Mouse (Mus musculus) kidney, adult 18-20 months (tissue): ENCODE results near the gene Ptcd2.

Experiments
- DNase-seq: peaks from one replicate; pipeline ENCODE4 v3.0.0; 2021

The Ptcd2 gene

DNA sequence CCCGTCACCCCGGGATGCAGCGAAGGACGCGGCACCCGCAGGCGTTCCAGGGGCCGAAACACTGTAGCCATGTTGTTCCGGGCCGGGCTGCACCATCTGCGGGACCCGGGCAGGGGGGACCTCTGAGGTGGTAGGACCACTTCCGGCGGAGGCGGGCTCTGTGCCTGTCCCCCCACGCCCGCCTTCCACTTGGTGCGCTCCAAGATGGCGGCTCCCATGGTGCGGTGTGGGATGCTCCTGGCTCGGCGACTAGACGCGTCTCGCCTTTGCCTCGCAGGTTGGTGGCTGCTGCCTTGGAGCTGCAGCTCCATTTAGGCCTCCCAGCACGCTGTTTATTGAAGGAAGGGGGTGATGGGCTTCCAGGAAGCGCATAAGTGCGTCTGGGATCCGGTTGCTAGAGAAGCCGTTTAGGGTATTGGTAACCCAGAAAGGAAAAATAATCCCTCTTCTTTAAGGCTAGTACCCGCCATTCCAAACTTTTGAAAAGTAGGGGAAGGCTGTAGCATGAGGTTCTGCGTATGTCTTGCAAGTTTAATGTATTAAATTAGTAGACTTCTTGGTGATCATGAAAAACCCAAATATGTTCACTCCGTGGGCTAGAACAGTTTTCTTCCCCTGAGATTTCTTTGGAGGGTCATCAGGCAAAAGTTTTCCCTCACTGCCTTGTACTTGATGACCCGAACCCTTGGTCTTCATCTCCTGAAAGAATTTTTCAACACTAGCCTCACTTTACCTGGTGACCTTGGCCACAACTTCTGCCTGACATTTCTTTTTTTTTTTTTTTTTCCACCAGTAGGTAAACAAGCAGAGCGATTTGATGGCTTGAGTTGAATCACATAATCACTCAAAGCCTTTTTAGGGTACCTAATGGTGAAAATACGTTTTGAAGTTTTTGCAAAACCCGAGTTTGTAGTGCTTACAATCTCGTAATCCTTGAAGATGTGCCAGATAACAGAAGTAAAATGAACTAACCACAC is at the start of gene Ptcd2, which contains the start of gene Mrps27:
Gene Ptcd2, minus strand, starts transcription at position 107 of the 977 bp plus-strand sequence.
Gene Mrps27, plus strand, starts transcription at position 188 of the 977 bp plus-strand sequence.
- DNase-seq = peak; percentile 97

DNA sequence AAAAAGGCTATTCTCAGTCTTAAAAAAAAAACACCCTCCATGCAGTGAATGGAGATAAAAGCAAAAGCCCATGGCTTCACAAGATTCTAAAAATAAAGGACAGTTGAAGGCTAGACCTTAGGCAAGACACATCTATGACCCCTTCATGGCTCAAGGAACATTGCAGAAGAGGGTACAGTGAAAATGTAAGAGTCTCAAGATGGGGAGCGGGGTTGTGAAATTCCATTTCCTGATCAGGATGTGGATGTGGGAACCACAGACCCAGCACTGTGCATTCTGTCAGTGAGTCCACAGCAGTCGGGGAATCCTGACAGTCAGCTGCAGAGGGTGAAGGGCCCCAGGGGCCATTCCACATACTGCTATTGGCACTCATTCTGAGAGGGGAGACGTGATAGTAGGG is 48.6 kb upstream of the Ptcd2 start:
- DNase-seq = no peak

DNA sequence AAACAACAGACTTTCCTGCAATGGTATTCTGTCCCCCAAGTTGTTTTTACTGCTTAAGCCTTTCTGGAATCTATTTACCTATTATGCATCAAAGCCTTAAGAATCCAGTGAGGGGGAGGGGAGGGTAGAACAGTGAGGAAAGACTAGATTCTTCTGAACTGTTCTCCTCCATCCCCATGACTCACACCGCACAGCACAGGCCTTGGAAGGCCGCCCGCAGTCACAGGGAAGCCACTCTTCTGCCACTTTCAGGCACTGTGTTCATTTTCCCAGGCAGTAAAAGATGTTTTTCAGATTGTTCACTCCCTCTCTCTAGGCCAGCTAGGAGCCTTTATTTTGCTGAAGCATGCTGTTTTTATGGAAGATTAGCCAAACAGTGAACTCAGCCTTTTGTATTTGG is 46.9 kb upstream of the Ptcd2 start:
- DNase-seq = no peak

DNA sequence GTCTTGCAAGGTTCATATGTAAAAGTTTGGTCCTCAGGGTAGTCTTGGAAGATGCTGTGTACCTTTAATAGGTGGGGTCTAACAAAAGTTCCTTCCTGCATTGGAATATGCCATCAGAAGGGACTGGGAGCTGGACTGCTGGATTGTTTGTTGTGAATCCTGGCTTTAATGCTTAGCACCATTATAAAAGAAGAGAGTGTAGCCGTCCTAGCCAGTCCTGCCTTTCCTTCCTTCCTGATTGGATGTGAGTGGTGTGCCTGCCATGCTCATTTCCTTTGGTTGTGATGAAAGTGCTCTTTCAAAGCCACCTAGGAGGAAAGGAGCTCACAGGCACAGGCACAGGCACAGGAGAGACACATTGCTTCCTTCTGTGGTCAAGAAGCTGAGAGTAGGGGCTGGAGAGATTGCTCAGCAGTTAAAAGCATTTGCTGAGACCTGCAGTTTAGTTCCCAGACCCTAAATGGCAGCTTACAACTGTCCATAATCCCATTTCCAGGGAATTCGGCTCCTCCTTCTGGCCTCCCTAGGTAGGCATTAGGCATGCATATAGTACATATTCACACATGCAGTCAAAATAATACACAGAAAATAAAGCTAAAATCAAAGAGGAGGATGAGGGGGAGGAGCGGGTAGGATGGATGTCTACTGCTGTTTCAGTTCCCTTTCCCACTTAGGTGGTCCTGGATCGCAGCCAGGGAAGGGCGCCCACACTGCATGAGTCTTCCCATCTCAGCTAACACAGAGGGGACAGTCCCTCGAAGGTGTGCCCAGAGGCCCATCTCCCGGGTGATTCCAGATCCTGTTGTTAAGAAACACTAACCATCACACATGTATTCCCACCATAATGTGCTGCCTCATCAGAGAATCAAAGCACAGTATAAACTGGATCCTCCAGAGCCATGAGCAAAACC is 43.7 kb upstream of the Ptcd2 start:
- DNase-seq = no peak

DNA sequence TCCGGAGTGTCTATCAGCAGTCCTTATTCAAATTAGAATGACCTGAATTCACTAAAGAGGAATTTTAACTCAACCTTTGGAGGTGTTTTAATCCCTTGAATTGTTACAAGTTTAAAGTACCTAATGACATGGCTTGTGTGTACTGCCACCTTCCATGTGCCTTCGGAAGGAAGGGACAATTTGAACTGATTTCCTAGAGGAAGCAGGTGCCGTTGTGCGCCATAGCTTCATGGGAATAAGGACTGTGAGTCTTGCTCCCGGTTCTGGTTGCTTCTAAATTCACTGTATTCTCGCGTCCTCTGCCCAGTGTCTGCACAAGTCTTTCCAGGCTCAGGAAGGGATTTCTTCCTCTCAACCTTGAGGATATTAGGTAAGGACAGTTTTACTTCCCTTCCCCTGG is 41.8 kb upstream of the Ptcd2 start:
- no peak for DNase-seq

DNA sequence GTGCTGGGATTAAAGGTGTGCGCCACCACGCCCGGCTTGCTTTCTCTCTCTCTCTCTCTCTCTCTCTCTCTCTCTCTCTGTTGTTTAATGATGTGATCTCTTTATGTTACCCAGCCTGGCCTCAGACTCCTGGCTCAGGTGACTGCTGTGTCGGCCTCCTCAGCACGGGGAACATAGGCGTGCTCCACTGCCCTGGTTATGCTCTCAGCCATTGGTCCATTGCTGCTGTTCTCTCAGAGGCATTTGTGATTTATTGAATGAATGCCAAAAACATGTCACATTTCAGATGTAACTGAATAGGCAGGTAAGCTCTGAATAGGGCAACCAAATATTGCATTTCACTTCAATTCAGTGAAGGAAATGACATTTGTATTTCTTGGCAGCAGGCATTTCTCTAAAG is 41.4 kb upstream of the Ptcd2 start:
- DNase-seq = no peak

DNA sequence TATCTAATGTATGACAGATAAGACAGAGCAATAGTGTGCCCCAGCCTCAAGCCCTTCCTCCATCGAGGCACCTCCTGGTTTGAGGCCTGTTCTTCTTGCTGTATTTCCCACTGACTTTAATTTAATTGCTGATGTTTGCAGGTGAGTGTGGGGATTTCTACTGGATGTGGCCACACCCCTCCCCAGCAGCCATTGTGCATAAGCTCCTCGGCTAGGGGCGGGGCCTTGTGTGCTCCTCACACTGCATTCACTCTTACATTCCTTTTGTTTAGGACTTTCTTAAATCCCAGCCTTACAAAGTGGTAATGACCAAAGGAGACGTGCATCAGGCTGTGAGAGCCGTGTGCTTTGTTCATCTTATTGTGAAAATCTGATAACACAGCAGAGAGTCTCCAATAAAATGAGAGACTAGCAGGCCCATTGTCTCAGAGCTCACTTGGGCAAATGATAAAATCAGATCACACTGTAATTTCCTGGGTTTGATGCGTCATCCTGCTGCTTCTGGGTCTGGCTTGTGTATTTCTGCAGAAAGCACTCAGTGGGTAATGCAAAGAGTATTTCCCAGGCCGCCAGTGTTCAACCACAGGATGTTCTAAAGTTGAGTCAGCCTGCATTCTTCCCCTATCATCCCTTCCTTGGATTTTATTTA is 40.2 kb upstream of the Ptcd2 start:
- no peak for DNase-seq

DNA sequence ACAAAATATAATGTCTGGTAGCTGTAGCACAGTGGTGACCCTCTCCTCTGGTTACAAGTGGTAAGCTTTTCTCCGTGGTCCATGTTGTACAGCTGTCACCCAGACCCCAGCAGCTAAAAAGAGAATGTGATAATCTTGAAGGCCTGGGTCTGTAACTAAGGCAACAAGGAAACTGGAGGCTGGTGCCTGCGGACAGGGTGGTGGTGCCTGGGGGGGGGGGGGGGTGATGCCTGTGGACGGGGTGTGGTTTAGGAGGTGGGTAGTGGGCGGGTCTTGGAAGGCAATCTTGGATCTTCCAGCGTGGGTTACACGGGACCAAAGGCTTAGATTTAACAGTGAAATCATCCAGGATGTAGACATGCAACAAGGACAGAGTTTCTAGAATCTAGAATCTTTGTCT is 37.9 kb upstream of the Ptcd2 start:
- no peak for DNase-seq

DNA sequence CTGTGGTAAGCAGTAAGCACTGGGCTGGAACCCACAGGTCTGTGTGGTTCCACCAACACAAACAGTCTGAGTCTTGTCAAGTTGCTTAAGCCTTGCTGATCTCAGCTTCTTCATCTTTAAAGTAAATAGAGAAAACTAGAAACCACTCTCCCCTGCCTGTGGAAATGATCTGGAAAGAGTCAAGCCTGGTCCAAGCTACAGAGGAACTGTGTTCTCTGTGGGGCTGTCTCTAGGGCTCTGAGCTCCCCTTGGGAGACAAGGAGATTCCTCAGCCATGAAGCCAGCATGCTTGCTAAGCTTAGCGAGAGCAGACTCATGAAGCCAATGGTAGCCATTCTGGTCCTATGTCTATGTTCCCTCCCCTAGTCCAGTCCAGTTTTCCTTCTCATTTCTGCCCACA is 33.7 kb upstream of the Ptcd2 start:
- DNase-seq = no peak

DNA sequence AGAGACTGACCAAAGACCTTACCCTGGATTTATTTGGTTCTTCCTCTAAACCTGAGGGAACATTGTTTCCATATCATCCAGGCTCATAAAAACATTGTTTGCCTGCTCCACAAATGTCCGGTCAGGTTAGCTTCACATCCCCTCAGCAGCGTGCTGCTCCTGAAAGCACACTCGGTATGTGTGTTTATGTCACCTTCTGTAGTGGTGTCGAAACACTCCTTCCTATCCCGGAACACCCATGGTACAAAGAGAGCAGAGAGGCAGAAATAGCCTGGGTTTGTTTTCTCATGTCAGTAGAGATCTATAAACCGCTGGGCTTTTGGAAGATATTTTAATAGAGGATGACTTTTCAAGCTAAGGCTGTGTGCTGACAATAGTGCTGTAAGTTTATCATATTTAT is 32.5 kb upstream of the Ptcd2 start:
- DNase-seq = no peak

DNA sequence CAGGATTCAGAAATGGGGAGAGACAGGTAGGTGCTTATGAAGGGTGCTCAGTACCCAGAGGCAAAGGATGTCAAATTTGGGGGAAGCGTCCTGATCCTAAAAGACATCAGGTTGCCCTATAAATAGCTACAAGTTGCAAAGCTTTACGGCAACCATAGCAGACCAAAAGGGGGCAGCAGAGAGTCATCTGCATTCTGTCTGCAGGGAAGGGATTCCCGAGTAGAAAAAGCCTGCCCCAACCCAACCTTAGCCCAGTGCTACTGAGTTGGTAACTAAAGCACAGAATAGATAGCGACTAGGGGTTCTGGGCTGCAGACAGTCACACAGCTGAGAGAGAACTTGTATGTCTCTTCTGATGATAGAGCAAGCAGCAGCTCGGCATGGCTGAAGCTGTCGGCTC is 31.0 kb upstream of the Ptcd2 start:
- peak; percentile 79 for DNase-seq

DNA sequence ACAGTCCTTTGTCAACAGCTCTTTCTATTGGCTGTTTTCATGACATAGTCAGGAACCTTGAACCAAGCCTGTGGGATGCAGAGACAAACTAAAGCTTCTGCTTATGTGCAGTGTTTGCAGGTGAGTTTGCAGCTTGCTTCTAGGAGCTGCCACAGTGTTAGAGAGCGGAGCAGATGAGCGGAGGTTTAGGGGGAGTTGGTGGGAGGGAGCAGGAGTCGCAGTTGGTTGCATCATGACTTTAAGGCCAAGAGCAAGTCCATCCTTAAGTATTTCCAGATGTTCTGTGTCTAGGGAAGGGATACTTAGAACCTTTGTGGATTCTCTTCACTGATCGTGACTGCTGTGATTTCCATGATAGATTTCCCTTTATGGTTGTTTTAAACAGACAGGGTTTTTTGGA is 29.7 kb upstream of the Ptcd2 start:
- no peak for DNase-seq

DNA sequence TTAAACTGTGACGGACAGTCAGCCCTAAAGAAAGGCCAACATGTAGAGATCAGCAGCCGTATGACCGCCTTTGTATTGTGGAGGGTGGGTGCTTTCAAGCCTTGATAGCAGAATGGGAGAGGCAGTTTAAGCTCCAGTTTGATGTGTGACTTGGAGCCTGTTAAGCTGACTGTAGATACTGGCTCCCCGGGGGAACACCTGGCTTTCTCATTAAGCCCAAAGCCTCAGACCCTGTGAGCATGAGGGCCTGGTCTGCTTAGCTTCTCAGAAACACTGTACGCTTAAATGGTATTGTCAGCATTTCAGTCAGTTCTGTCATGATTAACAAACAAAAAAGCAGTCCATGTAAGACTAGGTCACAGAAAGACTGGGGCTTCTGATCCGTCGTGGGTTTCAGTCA is 29.2 kb upstream of the Ptcd2 start:
- no peak for DNase-seq

DNA sequence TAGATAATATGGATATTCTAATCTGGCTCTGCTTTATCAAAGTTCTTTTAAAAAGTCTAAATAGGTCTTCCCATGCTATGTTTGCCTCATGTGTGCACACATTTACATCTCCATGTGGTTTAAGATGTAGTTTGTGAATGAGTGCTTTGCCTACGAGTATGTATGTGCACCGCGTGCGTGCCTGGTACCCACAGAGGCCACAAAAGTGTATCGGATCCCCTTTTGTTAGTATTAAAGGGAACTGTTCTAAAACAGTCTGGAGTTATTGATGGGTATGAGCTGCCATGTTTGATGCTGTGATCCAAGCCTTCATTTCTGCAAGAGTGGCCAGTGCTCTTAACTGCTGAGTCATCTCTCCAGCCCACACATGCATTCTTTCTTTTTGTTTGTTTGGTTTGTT is 26.8 kb upstream of the Ptcd2 start:
- DNase-seq = no peak

DNA sequence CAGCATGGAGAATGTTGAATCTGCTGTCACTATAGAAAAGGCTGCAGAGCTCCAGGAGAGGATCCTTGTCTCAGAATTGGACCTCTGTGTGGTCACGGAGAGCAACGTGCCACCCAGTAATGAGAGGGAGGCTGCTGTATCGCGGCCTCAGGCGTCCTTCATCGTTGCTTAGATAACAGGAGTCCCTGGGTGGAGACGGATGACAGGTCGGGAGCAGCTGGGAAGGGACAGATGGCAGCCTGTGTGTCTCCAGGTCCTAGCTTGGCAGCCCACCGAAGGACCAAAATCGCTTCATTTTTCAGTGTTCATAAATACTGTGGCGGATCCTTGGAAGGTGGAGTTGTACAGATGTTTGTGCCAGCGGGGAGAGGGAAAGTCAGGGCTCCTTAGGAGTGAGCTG is 24.6 kb upstream of the Ptcd2 start:
- no peak for DNase-seq

DNA sequence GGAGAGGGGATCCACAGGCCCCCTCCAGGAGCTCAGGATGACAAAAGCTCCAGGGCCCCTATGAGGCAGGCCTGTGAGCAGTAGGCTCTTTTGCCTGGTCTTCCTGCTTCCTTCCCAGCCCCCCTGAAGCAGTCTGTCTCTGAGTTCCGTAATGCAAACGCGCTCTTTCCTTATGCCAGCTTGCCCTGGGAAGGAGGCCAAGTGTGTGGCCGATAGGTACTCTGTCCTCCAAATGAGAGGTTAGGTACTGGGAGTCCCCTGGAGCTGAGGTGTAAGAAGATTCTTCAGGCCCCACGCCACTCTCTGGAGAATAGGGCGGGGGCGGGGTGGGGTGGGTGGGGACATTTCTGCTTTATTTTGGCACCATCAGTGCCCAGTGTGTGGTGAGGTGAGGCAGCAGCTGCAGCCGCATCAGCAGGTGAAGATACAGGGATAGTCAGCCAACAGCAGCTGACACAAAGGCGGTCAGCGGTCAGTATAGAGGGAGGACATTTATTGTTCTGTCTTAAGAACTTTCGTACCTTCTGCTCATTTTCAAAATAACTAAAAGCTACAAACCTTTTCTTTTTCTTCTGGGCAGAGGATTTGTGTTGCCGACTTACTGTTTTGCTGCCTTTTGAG is 23.2 kb upstream of the Ptcd2 start:
- no peak for DNase-seq

DNA sequence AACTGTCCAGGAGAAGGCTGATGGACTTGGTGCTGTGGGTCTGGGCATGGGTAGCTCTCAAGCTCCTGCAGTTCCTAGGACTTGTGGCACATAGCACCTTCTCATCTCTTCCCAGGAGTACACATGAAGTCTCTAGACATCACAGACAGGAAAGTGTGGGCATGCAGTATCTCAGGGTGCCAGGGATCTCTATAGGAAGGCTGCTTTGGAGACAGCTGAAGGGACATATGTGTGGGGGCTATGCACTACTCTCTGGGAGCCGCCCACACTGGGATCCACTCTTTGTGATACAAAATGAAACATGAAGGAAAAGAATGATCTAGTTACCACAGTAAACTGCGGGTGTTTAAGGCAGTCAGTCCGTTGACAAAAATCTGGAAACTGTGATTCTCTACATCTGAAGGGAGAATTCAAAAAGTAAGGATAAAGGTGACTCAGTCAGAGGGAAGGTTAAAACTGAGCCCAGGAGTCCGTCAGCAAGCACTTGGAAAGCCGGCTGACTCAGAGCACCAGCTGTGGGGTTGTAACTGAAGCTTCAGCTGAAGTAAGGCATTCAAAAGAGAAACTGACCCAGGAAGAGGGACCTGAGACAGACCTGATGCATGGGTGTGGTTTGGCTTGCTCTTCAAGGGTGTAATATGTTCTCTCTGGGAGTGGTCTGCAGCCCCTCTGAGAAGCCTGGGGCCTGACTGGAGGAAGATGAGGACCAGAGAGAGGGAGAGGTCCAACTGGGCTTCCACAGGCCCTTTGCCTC is 22.1 kb upstream of the Ptcd2 start:
- no peak for DNase-seq

DNA sequence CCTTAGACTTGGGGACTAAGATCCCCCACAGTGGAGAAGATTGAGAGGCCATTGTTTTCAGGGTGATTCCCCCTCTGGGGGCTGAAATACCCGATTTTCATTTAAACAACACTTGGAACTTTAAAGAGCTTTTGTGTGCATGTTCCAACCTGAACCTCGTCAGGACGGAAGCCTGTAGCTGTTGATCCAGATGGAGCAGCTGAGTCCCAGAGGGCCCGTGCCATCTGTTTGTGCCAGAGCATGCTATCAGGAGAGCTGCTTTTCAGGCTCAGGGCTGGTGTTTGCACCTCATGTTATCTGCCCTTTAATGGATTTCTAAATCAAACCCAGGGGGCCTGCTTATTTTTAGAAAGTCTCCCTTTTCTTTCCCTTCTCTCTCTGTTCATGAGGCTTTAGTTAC is 19.4 kb upstream of the Ptcd2 start:
- DNase-seq = no peak

DNA sequence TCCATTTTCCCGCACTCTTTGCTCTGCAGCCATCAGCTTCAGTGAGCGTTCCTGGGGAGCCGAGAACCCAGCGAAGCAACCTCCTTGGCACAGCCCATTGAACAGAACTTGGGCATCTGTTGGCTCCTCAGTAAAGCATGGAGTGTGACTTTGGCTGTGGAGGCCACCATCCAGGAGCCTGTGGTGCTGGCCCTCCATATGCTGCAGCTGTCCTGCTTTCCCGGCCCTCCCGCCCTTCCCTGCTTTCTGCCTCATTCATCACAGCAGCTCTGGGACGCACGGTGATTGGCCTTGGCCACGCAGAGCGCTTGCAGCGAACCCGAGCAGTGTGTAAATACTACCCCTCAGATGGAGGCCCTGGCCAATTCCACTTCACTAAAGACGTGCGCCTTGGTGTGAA is 14.4 kb upstream of the Ptcd2 start:
- no peak for DNase-seq

DNA sequence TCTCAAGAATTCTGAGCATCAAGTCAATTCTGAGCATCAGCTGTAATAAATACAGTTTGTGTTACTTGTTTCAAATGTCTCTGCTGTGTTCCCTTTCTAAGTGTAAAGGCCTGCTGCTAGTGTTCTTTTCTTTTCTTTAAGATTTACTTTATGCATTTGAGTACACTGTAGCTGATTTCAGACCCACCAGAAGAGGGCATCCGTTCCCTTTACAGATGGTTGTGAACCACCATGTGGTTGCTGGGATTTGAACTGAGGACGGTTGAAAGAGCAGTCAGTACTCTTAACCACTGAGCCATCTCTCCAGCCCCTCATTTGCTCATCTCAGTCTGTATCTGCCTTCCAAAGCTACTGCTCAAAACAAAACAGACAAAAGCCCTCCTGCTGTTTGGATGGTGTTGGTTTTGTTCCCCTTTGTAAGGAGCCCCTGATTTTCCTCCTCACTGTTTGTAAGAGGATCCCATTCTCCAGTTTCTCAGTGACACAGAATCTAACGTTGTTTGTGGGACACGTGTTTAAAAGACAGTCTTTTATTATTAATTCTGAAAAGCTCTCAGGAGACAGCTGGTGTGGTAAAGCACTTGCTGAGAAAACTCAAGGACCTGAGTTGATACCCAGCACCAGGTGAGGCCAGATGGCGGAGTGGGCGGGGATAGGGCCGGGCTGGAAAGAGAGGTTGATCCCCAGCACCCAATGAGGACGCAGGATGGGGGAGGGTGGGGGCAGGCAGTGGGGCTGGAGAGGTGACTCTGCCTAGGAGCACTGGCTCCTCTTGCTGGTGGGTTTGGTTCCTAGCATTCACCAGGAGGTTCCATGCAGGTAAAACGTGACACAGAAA is 12.1 kb upstream of the Ptcd2 start:
- DNase-seq = no peak

DNA sequence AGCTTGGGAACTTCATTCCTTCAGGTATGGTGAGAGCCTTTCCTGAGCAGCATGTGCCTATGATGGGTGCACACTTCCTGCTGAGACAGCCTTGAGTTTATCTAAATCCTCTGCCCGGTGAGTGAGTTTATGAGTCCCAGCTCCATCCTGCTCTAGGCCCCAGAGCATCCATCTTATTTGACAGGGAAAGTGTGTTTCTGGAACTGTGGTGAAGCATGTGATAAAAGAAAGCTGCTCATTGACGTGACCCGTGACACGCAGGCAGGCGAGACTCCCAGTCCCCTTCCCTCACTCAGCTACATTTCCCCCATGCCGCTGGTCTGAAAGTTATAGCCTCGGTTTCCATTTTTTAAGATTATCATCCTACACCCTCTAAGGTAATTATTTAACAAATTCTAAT is 11.4 kb upstream of the Ptcd2 start:
- DNase-seq = no peak
